Mouse (Mus musculus): Measurements from ENCODE around the gene Aaas. TPM values are rescaled to one million over a fixed set of nuclear protein-coding genes. Genes with fewer than 3 reads are reported as not detected.

Aaas gene
- polyA plus RNA-seq, 1 experiment from 2014 or later = 116 TPM

- ATAC-seq (ENCODE audit: insufficient number of reproducible peaks, low FRiP score, low TSS enrichment, low read depth) = no peak
- Histone ChIP-seq H3K27ac (replicated peaks; ENCODE audit: low read depth, low read length) (no peak overlapping the region), H3K9me3 (ENCODE audit: control insufficient read depth, low read length) (no peaks in the 10 kb centered on the region), H3K27me3 (ENCODE audit: control insufficient read depth, insufficient read depth, low read length) (no peaks in the 10 kb centered on the region), H3K4me3 (ENCODE audit: low read depth, low read length) (no peak overlapping the region), H3K9ac (ENCODE audit: low read length) (no peak overlapping the region), H3K4me1 (ENCODE audit: control insufficient read depth, insufficient read depth, low read length) (peaks cover 11% of the 10 kb centered on the region), H3K36me3 (ENCODE audit: control insufficient read depth, insufficient read depth, low read length) (peaks cover 33% of the 10 kb centered on the region), H3K4me2 (ENCODE audit: low read depth, severe bottlenecking) (no peak overlapping the region)
- WGBS = 82% methylated on average over 8 of the region's 8 CpGs
- DNase-seq (ENCODE audit: low spot score) = no peak
Measured at GRCm38 (mm10) chr15:102335254-102335653, 15.3 kb downstream of the Aaas start.

DNA sequence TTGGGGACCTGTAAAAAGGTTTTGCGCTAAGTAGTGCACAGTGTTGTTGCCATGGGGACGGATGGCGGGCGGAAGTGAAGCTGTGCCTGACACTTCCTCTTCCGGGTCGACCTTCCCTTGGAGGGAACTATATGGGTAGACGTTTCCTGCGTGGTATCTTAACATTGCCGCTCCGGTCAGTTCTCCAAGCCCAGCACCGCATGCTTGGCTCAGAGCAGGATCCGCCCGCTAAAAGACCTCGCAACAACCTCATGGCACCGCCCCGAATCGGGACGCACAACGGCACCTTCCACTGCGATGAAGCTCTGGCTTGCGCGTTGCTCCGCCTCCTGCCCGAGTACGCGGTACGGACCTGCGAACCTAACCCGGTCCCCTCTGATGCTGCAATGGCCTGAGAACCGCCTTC lies 19.0 kb downstream of the Aaas start, which contains the start of gene Myg1:
Gene Myg1 (plus strand): TSS at position 100 of the 406 bp plus-strand sequence.
- peak; percentile 90 for DNase-seq (ENCODE audit: low spot score)
- Histone ChIP-seq H3K36me3 (ENCODE audit: control insufficient read depth, insufficient read depth, low read length) (peaks cover 26% of the 10 kb centered on the region), H3K27ac (replicated peaks; ENCODE audit: low read depth, low read length) (peak within 1 kb of the TSS; percentile 43; the same call in 1 of the 2 replicates), H3K27me3 (ENCODE audit: control insufficient read depth, insufficient read depth, low read length) (no peaks in the 10 kb centered on the region), H3K9me3 (ENCODE audit: control insufficient read depth, low read length) (no peaks in the 10 kb centered on the region), H3K4me3 (ENCODE audit: low read depth, low read length) (peak within 1 kb of the TSS; percentile 78), H3K4me1 (ENCODE audit: control insufficient read depth, insufficient read depth, low read length) (peaks cover 17% of the 10 kb centered on the region), H3K4me2 (ENCODE audit: low read depth, severe bottlenecking) (peak within 1 kb of the TSS; percentile 53), H3K9ac (ENCODE audit: low read length) (peak within 1 kb of the TSS; percentile 61)
- peak; percentile 90 for ATAC-seq (ENCODE audit: insufficient number of reproducible peaks, low FRiP score, low TSS enrichment, low read depth)
- WGBS = under 1% methylated on average over 30 of the region's 30 CpGs

- ATAC-seq (ENCODE audit: insufficient number of reproducible peaks, low FRiP score, low TSS enrichment, low read depth) = no peak
- DNase-seq (ENCODE audit: low spot score) = no peak
- peak overlapping the region; percentile 90 for H3K4me2 ChIP-seq (ENCODE audit: low read depth, severe bottlenecking)
- H3K36me3 ChIP-seq (ENCODE audit: control insufficient read depth, insufficient read depth, low read length) = peaks cover 23% of the 10 kb centered on the region
- H3K9ac ChIP-seq (ENCODE audit: low read length) = peak overlapping the region; percentile 81
- WGBS = 69% methylated on average over 8 of the region's 8 CpGs
- H3K27ac ChIP-seq (replicated peaks; ENCODE audit: low read depth, low read length) = no peak overlapping the region
- no peaks in the 10 kb centered on the region for H3K9me3 ChIP-seq (ENCODE audit: control insufficient read depth, low read length)
- peak overlapping the region; percentile 93 for H3K4me3 ChIP-seq (ENCODE audit: low read depth, low read length)
- H3K27me3 ChIP-seq (ENCODE audit: control insufficient read depth, insufficient read depth, low read length) = no peaks in the 10 kb centered on the region
- H3K4me1 ChIP-seq (ENCODE audit: control insufficient read depth, insufficient read depth, low read length) = peaks cover 6% of the 10 kb centered on the region
Measured at GRCm38 (mm10) chr15:102326892-102327291, 23.7 kb downstream of the Aaas start.

DNA sequence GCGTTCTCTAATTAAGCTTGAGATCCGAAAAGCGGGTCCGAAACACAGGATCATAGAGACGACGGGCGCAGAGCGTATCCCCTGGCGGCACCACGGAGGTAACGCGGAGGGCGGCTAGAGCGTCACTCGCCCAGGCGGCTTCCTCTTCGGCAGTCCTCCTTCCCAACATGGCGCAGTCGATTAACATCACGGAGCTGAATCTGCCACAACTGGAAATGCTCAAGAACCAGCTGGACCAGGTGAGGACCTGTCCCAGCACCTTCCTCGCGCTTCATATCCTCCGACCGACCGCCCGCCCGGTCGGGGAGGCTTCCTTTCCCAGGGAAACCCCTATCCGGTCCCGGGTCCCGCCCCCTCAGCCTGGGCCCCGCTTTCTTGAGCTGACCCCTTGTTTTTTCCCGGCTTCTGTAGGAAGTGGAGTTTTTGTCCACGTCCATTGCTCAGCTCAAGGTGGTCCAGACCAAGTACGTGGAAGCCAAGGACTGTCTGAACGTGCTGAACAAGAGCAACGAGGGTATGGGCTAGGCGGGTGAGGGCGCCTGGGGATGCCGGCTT lies 24.5 kb downstream of the Aaas start, which contains the start of gene Pfdn5:
Gene Pfdn5 (plus strand): TSS at position 95 of the 555 bp plus-strand sequence.
- Histone ChIP-seq H3K27ac (replicated peaks; ENCODE audit: low read depth, low read length) (peak within 1 kb of the TSS; percentile 72), H3K36me3 (ENCODE audit: control insufficient read depth, insufficient read depth, low read length) (peaks cover 24% of the 10 kb centered on the region), H3K27me3 (ENCODE audit: control insufficient read depth, insufficient read depth, low read length) (no peaks in the 10 kb centered on the region), H3K4me1 (ENCODE audit: control insufficient read depth, insufficient read depth, low read length) (peaks cover 6% of the 10 kb centered on the region), H3K9ac (ENCODE audit: low read length) (peak within 1 kb of the TSS; percentile 81), H3K4me2 (ENCODE audit: low read depth, severe bottlenecking) (peak within 1 kb of the TSS; percentile 90), H3K4me3 (ENCODE audit: low read depth, low read length) (peak within 1 kb of the TSS; percentile 93), H3K9me3 (ENCODE audit: control insufficient read depth, low read length) (no peaks in the 10 kb centered on the region)
- under 1% methylated on average over 40 of the region's 40 CpGs for WGBS
- ATAC-seq (ENCODE audit: insufficient number of reproducible peaks, low FRiP score, low TSS enrichment, low read depth) (peak; percentile 85), DNase-seq (ENCODE audit: low spot score) (peak; percentile 86)

- H3K4me3 ChIP-seq (ENCODE audit: low read depth, low read length) = no peak overlapping the region; the same call in 1 of the 2 replicates
- no peak overlapping the region for H3K9ac ChIP-seq (ENCODE audit: low read length)
- no peaks in the 10 kb centered on the region for H3K27me3 ChIP-seq (ENCODE audit: control insufficient read depth, insufficient read depth, low read length)
- H3K27ac ChIP-seq (replicated peaks; ENCODE audit: low read depth, low read length) = no peak overlapping the region
- H3K36me3 ChIP-seq (ENCODE audit: control insufficient read depth, insufficient read depth, low read length) = peaks cover 24% of the 10 kb centered on the region
- no peak for ATAC-seq (ENCODE audit: insufficient number of reproducible peaks, low FRiP score, low TSS enrichment, low read depth)
- H3K4me2 ChIP-seq (ENCODE audit: low read depth, severe bottlenecking) = peak overlapping the region; percentile 90; the same call in 1 of the 2 replicates
- peaks cover 6% of the 10 kb centered on the region for H3K4me1 ChIP-seq (ENCODE audit: control insufficient read depth, insufficient read depth, low read length)
- H3K9me3 ChIP-seq (ENCODE audit: control insufficient read depth, low read length) = no peaks in the 10 kb centered on the region
- DNase-seq (ENCODE audit: low spot score) = peak; percentile 32
- 77% methylated on average over 12 of the region's 12 CpGs for WGBS
Measured at GRCm38 (mm10) chr15:102324654-102325473, 25.7 kb downstream of the Aaas start.

DNA sequence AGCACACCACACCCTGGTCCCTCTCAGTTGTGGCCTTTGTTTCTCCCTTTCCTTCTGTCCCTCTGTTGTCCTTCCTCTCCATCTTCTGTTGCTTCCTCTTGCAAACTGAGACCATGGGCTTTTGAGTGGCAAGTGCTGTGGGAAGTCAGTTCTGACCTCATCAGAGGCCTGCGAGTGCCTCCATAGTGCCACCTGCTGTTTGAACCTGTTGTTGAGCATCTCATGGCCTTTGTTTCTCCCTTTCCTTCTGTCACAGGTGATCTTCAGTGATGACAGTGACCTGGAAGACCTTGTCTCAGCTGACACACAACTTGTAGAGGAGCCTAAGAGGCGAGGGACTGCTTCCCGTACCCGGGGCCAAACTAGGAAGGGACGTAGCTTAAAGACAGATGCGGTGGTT lies 34.3 kb downstream of the Aaas start:
- no peak overlapping the region for H3K27ac ChIP-seq (replicated peaks; ENCODE audit: low read depth, low read length)
- H3K9ac ChIP-seq (ENCODE audit: low read length) = no peak overlapping the region
- H3K36me3 ChIP-seq (ENCODE audit: control insufficient read depth, insufficient read depth, low read length) = peaks cover 40% of the 10 kb centered on the region
- no peaks in the 10 kb centered on the region for H3K4me1 ChIP-seq (ENCODE audit: control insufficient read depth, insufficient read depth, low read length)
- no peak overlapping the region for H3K4me2 ChIP-seq (ENCODE audit: low read depth, severe bottlenecking)
- DNase-seq (ENCODE audit: low spot score) (peak; percentile 65), ATAC-seq (ENCODE audit: insufficient number of reproducible peaks, low FRiP score, low TSS enrichment, low read depth) (no peak)
- H3K27me3 ChIP-seq (ENCODE audit: control insufficient read depth, insufficient read depth, low read length) = no peaks in the 10 kb centered on the region
- no peaks in the 10 kb centered on the region for H3K9me3 ChIP-seq (ENCODE audit: control insufficient read depth, low read length)
- WGBS = 93% methylated on average over 6 of the region's 6 CpGs
- no peak overlapping the region for H3K4me3 ChIP-seq (ENCODE audit: low read depth, low read length)

DNA sequence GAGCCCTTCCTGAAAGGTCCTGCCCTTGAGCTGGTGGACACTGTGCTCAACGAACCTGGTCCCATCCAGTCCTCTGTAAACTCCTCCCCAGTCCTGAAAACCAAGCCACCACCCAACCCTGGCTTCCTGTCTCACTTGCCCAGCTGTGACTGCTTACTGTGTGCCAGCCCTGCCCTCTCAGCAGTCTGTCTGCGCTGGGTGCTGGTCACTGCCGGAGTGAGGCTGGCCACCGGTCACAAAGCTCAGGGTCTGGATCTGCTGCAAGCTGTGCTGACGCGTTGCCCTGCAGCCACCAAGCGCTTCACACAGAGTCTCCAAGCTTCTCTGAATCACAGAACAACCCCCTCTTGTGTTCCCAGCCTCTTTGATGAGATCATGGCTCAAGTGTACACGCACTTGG lies 35.3 kb downstream of the Aaas start:
- Histone ChIP-seq H3K36me3 (ENCODE audit: control insufficient read depth, insufficient read depth, low read length) (peaks cover 39% of the 10 kb centered on the region), H3K27me3 (ENCODE audit: control insufficient read depth, insufficient read depth, low read length) (no peaks in the 10 kb centered on the region), H3K27ac (replicated peaks; ENCODE audit: low read depth, low read length) (no peak overlapping the region), H3K4me3 (ENCODE audit: low read depth, low read length) (no peak overlapping the region), H3K9ac (ENCODE audit: low read length) (no peak overlapping the region), H3K4me2 (ENCODE audit: low read depth, severe bottlenecking) (no peak overlapping the region), H3K9me3 (ENCODE audit: control insufficient read depth, low read length) (no peaks in the 10 kb centered on the region), H3K4me1 (ENCODE audit: control insufficient read depth, insufficient read depth, low read length) (no peaks in the 10 kb centered on the region)
- ATAC-seq (ENCODE audit: insufficient number of reproducible peaks, low FRiP score, low TSS enrichment, low read depth) (no peak), DNase-seq (ENCODE audit: low spot score) (no peak)
- WGBS = 95% methylated on average over 8 of the region's 8 CpGs

DNA sequence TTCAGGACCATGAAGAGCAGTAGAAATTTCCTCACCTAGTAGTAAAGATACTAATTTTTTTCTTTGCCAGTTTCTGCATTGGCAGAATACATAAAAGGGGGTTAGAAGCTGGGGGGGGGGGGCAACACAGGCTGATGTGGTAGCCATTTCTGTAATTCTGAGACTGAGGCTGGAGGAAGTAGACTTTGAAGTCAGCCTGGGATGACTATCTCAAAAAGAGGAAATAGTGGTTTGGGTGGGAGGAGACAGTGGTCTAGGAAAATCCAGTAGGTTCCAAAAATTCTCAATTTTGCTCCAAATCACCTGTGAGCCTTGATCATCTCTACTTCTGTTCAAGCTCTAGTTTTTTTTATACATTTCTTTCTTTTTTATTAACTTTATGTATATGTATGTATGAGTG lies 39.1 kb downstream of the Aaas start:
- DNase-seq (ENCODE audit: low spot score) (no peak), ATAC-seq (ENCODE audit: insufficient number of reproducible peaks, low FRiP score, low TSS enrichment, low read depth) (no peak)
- Histone ChIP-seq H3K9ac (ENCODE audit: low read length) (no peak overlapping the region), H3K9me3 (ENCODE audit: control insufficient read depth, low read length) (no peaks in the 10 kb centered on the region), H3K36me3 (ENCODE audit: control insufficient read depth, insufficient read depth, low read length) (peaks cover 34% of the 10 kb centered on the region; the same call in 1 of the 2 replicates), H3K27me3 (ENCODE audit: control insufficient read depth, insufficient read depth, low read length) (no peaks in the 10 kb centered on the region), H3K4me1 (ENCODE audit: control insufficient read depth, insufficient read depth, low read length) (no peaks in the 10 kb centered on the region), H3K27ac (replicated peaks; ENCODE audit: low read depth, low read length) (no peak overlapping the region), H3K4me2 (ENCODE audit: low read depth, severe bottlenecking) (no peak overlapping the region), H3K4me3 (ENCODE audit: low read depth, low read length) (no peak overlapping the region)

All from limb, embryonic 11.5 days (tissue).